27 mouse cellular contexts compared by ENCODE assay signal in genomic region chr6:88152979-88153378, GRCm38 (mm10). TPM values are rescaled to one million over a fixed set of nuclear protein-coding genes. Genes with fewer than 3 reads are reported as not detected.
DNase-seq lines count a peak whose midpoint lies in the region; ATAC-seq and TF ChIP-seq lines count a peak whose summit lies in the region.
"Had no signal": no experiment of that assay in that cellular context is flagged by ENCODE, and none has a peak within 500 bp of the region (broad histone marks: within the 10 kb centered on the region; RNA-seq: fewer than 3 reads in every experiment).

No protein-coding gene starts in this region.

- H3K36me3 ChIP-seq in embryonic facial prominence, embryonic 15.5 days: no peaks in the 10 kb centered on the region
- no peaks in the 10 kb centered on the region for H3K36me3 ChIP-seq in embryonic facial prominence, embryonic 10.5 days (replicated peaks)
- H3K36me3 ChIP-seq in heart, postnatal 0 days (replicated peaks; ENCODE audit: control insufficient read depth, insufficient read depth, low read length): no peaks in the 10 kb centered on the region
- H3K36me3 ChIP-seq in lung, postnatal 0 days (ENCODE audit: insufficient read depth, low read length): no peaks in the 10 kb centered on the region
- H3K36me3 ChIP-seq in midbrain, embryonic 16.5 days (ENCODE audit: control insufficient read depth, insufficient read depth, low read length): no peaks in the 10 kb centered on the region
- no peaks in the 10 kb centered on the region for H3K36me3 ChIP-seq in midbrain, embryonic 11.5 days (ENCODE audit: control insufficient read depth, insufficient read depth, low read length)
- H3K36me3 ChIP-seq: heart, embryonic 12.5 days; hindbrain, embryonic 10.5 days; hindbrain, embryonic 15.5 days; kidney, embryonic 15.5 days; limb, embryonic 12.5 days; midbrain, embryonic 10.5 days; neural tube, embryonic 12.5 days had no signal

- no peaks in the 10 kb centered on the region for H3K9me3 ChIP-seq in embryonic facial prominence, embryonic 15.5 days (replicated peaks)
- no peaks in the 10 kb centered on the region for H3K9me3 ChIP-seq in embryonic facial prominence, embryonic 10.5 days
- H3K9me3 ChIP-seq in heart, postnatal 0 days (replicated peaks; ENCODE audit: control insufficient read depth, low read length): no peaks in the 10 kb centered on the region
- no peaks in the 10 kb centered on the region for H3K9me3 ChIP-seq in lung, postnatal 0 days (ENCODE audit: low read length)
- no peaks in the 10 kb centered on the region for H3K9me3 ChIP-seq in midbrain, embryonic 16.5 days (replicated peaks; ENCODE audit: control insufficient read depth, low read length, poor library complexity, severe bottlenecking)
- no peaks in the 10 kb centered on the region for H3K9me3 ChIP-seq in midbrain, embryonic 11.5 days (ENCODE audit: control insufficient read depth, low read length)
- H3K9me3 ChIP-seq: heart, embryonic 12.5 days; hindbrain, embryonic 10.5 days; hindbrain, embryonic 15.5 days; kidney, embryonic 15.5 days; limb, embryonic 12.5 days; midbrain, embryonic 10.5 days; neural tube, embryonic 12.5 days had no signal

- no peaks in the 10 kb centered on the region for H3K27me3 ChIP-seq in embryonic facial prominence, embryonic 15.5 days
- H3K27me3 ChIP-seq in embryonic facial prominence, embryonic 10.5 days (replicated peaks; ENCODE audit: low read depth, poor library complexity, severe bottlenecking): no peaks in the 10 kb centered on the region
- no peaks in the 10 kb centered on the region for H3K27me3 ChIP-seq in heart, postnatal 0 days (ENCODE audit: control insufficient read depth, insufficient read depth, low read length)
- H3K27me3 ChIP-seq in lung, postnatal 0 days (replicated peaks; ENCODE audit: insufficient read depth, low read length): no peaks in the 10 kb centered on the region
- no peaks in the 10 kb centered on the region for H3K27me3 ChIP-seq in midbrain, embryonic 16.5 days (ENCODE audit: control insufficient read depth, insufficient read depth, low read depth, low read length)
- no peaks in the 10 kb centered on the region for H3K27me3 ChIP-seq in midbrain, embryonic 11.5 days (ENCODE audit: control insufficient read depth, insufficient read depth, low read length)
- H3K27me3 ChIP-seq: heart, embryonic 12.5 days; hindbrain, embryonic 15.5 days; kidney, embryonic 15.5 days; limb, embryonic 12.5 days; neural tube, embryonic 12.5 days had no signal

- H3K4me2 ChIP-seq in embryonic facial prominence, embryonic 15.5 days (replicated peaks): no peak overlapping the region
- no peak overlapping the region for H3K4me2 ChIP-seq in heart, postnatal 0 days (ENCODE audit: low read depth, low read length)
- H3K4me2 ChIP-seq in lung, postnatal 0 days (replicated peaks; ENCODE audit: low read depth, low read length): peak overlapping the region; percentile 19; the same call in 1 of the 2 replicates
- no peak overlapping the region for H3K4me2 ChIP-seq in midbrain, embryonic 16.5 days (ENCODE audit: low read length)
- no peak overlapping the region for H3K4me2 ChIP-seq in midbrain, embryonic 11.5 days
- H3K4me2 ChIP-seq: hindbrain, embryonic 15.5 days; limb, embryonic 12.5 days; neural tube, embryonic 12.5 days had no signal

- WGBS in embryonic facial prominence, embryonic 15.5 days: 71% methylated on average over 6 of the region's 6 CpGs
- 79% methylated on average over 6 of the region's 6 CpGs for WGBS in embryonic facial prominence, embryonic 10.5 days
- WGBS in heart, postnatal 0 days: 59% methylated on average over 6 of the region's 6 CpGs
- WGBS in lung, postnatal 0 days: 59% methylated on average over 6 of the region's 6 CpGs
- 75% methylated on average over 6 of the region's 6 CpGs for WGBS in midbrain, embryonic 16.5 days
- 82% methylated on average over 6 of the region's 6 CpGs for WGBS in midbrain, embryonic 11.5 days

- no peak overlapping the region for H3K9ac ChIP-seq in embryonic facial prominence, embryonic 15.5 days
- no peak overlapping the region for H3K9ac ChIP-seq in heart, postnatal 0 days (replicated peaks; ENCODE audit: low read depth, low read length)
- H3K9ac ChIP-seq in lung, postnatal 0 days (replicated peaks; ENCODE audit: low read depth): no peak overlapping the region
- H3K9ac ChIP-seq in midbrain, embryonic 16.5 days (ENCODE audit: low read depth, low read length): no peak overlapping the region
- no peak overlapping the region for H3K9ac ChIP-seq in midbrain, embryonic 11.5 days (ENCODE audit: low read length)
- H3K9ac ChIP-seq: heart, embryonic 12.5 days; hindbrain, embryonic 15.5 days; kidney, embryonic 15.5 days; limb, embryonic 12.5 days; neural tube, embryonic 12.5 days had no signal

- no peak for ATAC-seq in embryonic facial prominence, embryonic 15.5 days (ENCODE audit: insufficient number of reproducible peaks, low FRiP score, low TSS enrichment, low read depth)
- ATAC-seq in heart, postnatal 0 days (ENCODE audit: insufficient read depth, low read depth): no peak
- peak; percentile 25; the same call in 1 of the 2 replicates for ATAC-seq in lung, postnatal 0 days
- no peak for ATAC-seq in midbrain, embryonic 16.5 days
- ATAC-seq in midbrain, embryonic 11.5 days (ENCODE audit: low FRiP score): no peak
- ATAC-seq: forebrain, embryonic 14.5 days; inflammation-experienced regulatory T-cells, adult 6 months had no signal

- TF ChIP-seq CTCF in heart, postnatal 0 days (IDR thresholded peaks at IDR 0.05; ENCODE audit: low read depth): no peak
- TF ChIP-seq CTCF in lung, postnatal 0 days (IDR thresholded peaks at IDR 0.05): no peak

- H3K4me3 ChIP-seq in embryonic facial prominence, embryonic 15.5 days (replicated peaks): no peak overlapping the region
- H3K4me3 ChIP-seq in embryonic facial prominence, embryonic 10.5 days: no peak overlapping the region
- no peak overlapping the region for H3K4me3 ChIP-seq in heart, postnatal 0 days (ENCODE audit: low read depth, low read length)
- H3K4me3 ChIP-seq in lung, postnatal 0 days (ENCODE audit: low read depth, low read length): no peak overlapping the region
- H3K4me3 ChIP-seq in midbrain, embryonic 16.5 days (ENCODE audit: low read depth, low read length): no peak overlapping the region
- H3K4me3 ChIP-seq in midbrain, embryonic 11.5 days (ENCODE audit: low read depth, low read length): no peak overlapping the region
- H3K4me3 ChIP-seq: hindbrain, embryonic 10.5 days; hindbrain, embryonic 15.5 days; kidney, embryonic 15.5 days; limb, embryonic 12.5 days; midbrain, embryonic 10.5 days; myocyte; neural tube, embryonic 12.5 days had no signal

- DNase-seq in embryonic facial prominence, embryonic 10.5 days (ENCODE audit: low spot score): no peak
- DNase-seq in heart, postnatal 0 days (ENCODE audit: low spot score): no peak
- DNase-seq in heart, postnatal 25 days (ENCODE audit: low spot score): no peak
- no peak for DNase-seq in lung, postnatal 0 days (ENCODE audit: low spot score)
- no peak for DNase-seq in lung, adult 18-20 months
- no peak for DNase-seq in midbrain, embryonic 11.5 days (ENCODE audit: low spot score, missing footprints)
- DNase-seq: adrenal gland, adult 8-10 months; cerebellum, adult 2 months; cerebellum, postnatal 14 days; gastrocnemius, postnatal 14 days; kidney, adult 11 months; kidney, postnatal 25 days; right cerebral cortex, adult 18-20 months; spleen, adult 18-20 months; thymus, postnatal 14 days had no signal

- peak overlapping the region; percentile 68; the same call in 1 of the 2 replicates for H3K27ac ChIP-seq in embryonic facial prominence, embryonic 15.5 days (replicated peaks)
- no peak overlapping the region for H3K27ac ChIP-seq in embryonic facial prominence, embryonic 10.5 days (replicated peaks)
- H3K27ac ChIP-seq in heart, postnatal 0 days (ENCODE audit: low read depth): peak overlapping the region; percentile 69
- no peak overlapping the region; the same call in 1 of the 2 replicates for H3K27ac ChIP-seq in lung, postnatal 0 days (ENCODE audit: low read length)
- H3K27ac ChIP-seq in midbrain, embryonic 16.5 days (ENCODE audit: low read length): no peak overlapping the region
- H3K27ac ChIP-seq in midbrain, embryonic 11.5 days (ENCODE audit: low read depth, low read length): no peak overlapping the region
- H3K27ac ChIP-seq: hindbrain, embryonic 10.5 days; hindbrain, embryonic 15.5 days; limb, embryonic 12.5 days; midbrain, embryonic 10.5 days; neural tube, embryonic 12.5 days had no signal

- intact Hi-C loops in heart, postnatal 25 days (cut with DNase I): loop anchor here (2.0 kb wide), 1 partner anchor 18 kb away; no protein-coding TSS in a partner anchor

- H3K4me1 ChIP-seq in embryonic facial prominence, embryonic 15.5 days: peaks cover 9% of the 10 kb centered on the region
- no peaks in the 10 kb centered on the region for H3K4me1 ChIP-seq in embryonic facial prominence, embryonic 10.5 days
- no peaks in the 10 kb centered on the region for H3K4me1 ChIP-seq in heart, postnatal 0 days (ENCODE audit: control insufficient read depth, insufficient read depth)
- H3K4me1 ChIP-seq in lung, postnatal 0 days (ENCODE audit: insufficient read depth, low read depth, low read length): 0 out of 2 replicates have a peak, but pooled peaks cover 3% of the 10 kb centered on the region
- H3K4me1 ChIP-seq in midbrain, embryonic 16.5 days (ENCODE audit: control insufficient read depth, insufficient read depth, low read length): no peaks in the 10 kb centered on the region
- no peaks in the 10 kb centered on the region for H3K4me1 ChIP-seq in midbrain, embryonic 11.5 days (ENCODE audit: control insufficient read depth, insufficient read depth, low read length)
- H3K4me1 ChIP-seq: heart, embryonic 12.5 days; hindbrain, embryonic 15.5 days; limb, embryonic 12.5 days; midbrain, embryonic 10.5 days; neural tube, embryonic 12.5 days had no signal

- no peak for TF ChIP-seq EP300 in heart, postnatal 0 days (IDR thresholded peaks at IDR 0.05; ENCODE audit: low read depth)
- TF ChIP-seq EP300 in lung, postnatal 0 days (IDR thresholded peaks at IDR 0.05): no peak

RNA-seq across cellular contexts. Expression of gene Gata2, which starts 40.7 kb away (rescaled TPM):
- 43.8 and 56.3 TPM in 2 replicates for polyA plus RNA-seq in embryonic facial prominence, embryonic 15.5 days (2015; fragmentation: Nextera tagmentation; extraction: Ambion mirVana)
- polyA plus RNA-seq in embryonic facial prominence, embryonic 10.5 days (2016; fragmentation: Nextera tagmentation; extraction: Ambion mirVana): 34.6 and 35.9 TPM in 2 replicates
- 17.7 and 19.6 TPM in 2 replicates for total RNA-seq in heart, postnatal 0 days (2014; rRNA removed; ENCODE audit: low replicate concordance)
- 13.7 and 16.0 TPM in 2 replicates for polyA plus RNA-seq in heart, postnatal 0 days (2015; fragmentation: Nextera tagmentation; extraction: Ambion mirVana)
- 10 to 100 TPM; 17.0 to 19.8 TPM for total RNA-seq in heart, postnatal 25 days (2021)
- 86.2 and 104 TPM in 2 replicates for polyA plus RNA-seq in lung, postnatal 0 days (2015; fragmentation: Nextera tagmentation; extraction: Ambion mirVana)
- polyA plus RNA-seq in midbrain, embryonic 16.5 days (2015; fragmentation: Nextera tagmentation; extraction: Ambion mirVana): 13.0 and 15.0 TPM in 2 replicates
- 26.6 and 28.6 TPM in 2 replicates for polyA plus RNA-seq in midbrain, embryonic 11.5 days (2014; fragmentation: Nextera tagmentation; extraction: Ambion mirVana)
- polyA plus RNA-seq: inflammation-experienced regulatory T-cells, adult 6 months had no signal

Comparison
In these comparisons a context has a peak if more than half of its experiments do, and no peak if none do; other contexts are left out.
1. H3K27ac ChIP-seq: peak in embryonic facial prominence, embryonic 15.5 days (single experiment) and heart, postnatal 0 days (single experiment); none in embryonic facial prominence, embryonic 10.5 days (single experiment), lung, postnatal 0 days (single experiment), midbrain, embryonic 16.5 days (single experiment) and midbrain, embryonic 11.5 days (single experiment).